Mouse (Mus musculus) E14TG2a.4 (cell line): ENCODE data around the gene Plin3.

Source experiments
- H3K27me3 ChIP-seq: 2 replicates; pipeline ENCODE4 v1.6.1; 2014; ENCODE audit warnings: low read length, control low read depth; ENCODE audit not compliant: insufficient read depth
- H3K36me3 ChIP-seq: 2 replicates; pipeline ENCODE4 v1.6.1; 2014; ENCODE audit warnings: low read length, control low read depth; ENCODE audit not compliant: insufficient read depth
- H3K4me1 ChIP-seq: replicated peaks from 2 replicates; pipeline ENCODE4 v1.6.1; 2014; ENCODE audit warnings: low read depth, low read length, control low read depth
- H3K4me3 ChIP-seq: replicated peaks from 2 replicates; pipeline ENCODE4 v1.5.1; 2014; ENCODE audit warnings: mild to moderate bottlenecking, low read length
- H3K9me3 ChIP-seq: 2 replicates; pipeline ENCODE4 v1.6.1; 2014; ENCODE audit warnings: low read length, control low read depth
- CTCF ChIP-seq: conservative IDR thresholded peaks from 2 replicates; pipeline ENCODE4 v1.5.1; 2014; ENCODE audit warnings: low read length
- NANOG ChIP-seq: IDR thresholded peaks from 2 replicates; pipeline ENCODE4 v1.6.1; 2014; ENCODE audit warnings: borderline replicate concordance, low read length, mixed read lengths
- POU5F1 ChIP-seq: IDR thresholded peaks from 2 replicates; pipeline ENCODE4 v1.6.1; 2014; ENCODE audit warnings: low read length, borderline replicate concordance

Gene Plin3

DNA sequence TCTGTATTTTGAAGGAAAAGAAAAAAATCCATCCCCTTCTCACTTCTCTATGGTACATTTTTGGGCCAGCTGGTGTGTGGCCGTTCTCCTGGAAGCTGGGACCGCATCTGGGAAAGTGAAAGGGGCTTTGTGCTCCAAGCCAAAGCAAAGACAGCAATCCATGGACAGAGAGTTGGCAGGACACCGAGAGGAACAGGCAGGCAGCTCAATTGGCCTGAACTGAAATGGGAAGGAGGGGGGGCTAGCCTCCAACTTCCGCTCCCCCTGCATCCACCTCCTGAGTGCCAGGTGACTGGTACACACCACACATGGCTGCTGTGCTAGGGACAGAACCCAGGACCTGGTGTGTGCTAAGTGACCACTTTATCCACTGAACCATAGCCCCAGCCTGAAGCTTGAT, 9.9 kb downstream of the Plin3 start:
- Histone ChIP-seq H3K4me1 (peaks cover 94% of the 10 kb centered on the region), H3K36me3 (peaks cover 94% of the 10 kb centered on the region), H3K27me3 (no peaks in the 10 kb centered on the region), H3K9me3 (no peaks in the 10 kb centered on the region), H3K4me3 (no peak overlapping the region)
- TF ChIP-seq POU5F1 (no peak), CTCF (no peak), NANOG (no peak)

DNA sequence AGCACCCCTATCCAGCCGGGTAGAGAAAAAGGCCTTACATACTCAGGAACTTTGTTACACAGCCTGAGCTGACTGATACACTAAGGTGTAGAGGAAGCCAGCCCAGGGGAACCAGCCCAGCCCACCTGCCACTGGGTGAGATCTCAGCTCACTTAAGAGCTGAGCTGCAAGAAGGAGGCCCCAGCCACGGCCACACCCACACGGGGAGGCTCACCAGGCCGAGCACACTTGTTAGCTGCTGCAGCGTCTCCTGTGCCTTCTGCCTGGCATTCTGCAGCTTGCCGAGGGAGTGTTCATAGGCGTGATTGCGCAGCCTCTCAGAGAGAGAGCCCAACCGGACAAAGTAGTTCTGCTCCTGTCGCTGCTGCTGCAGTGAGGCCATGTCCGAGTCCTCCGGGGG, 11.5 kb downstream of the Plin3 start:
- no peaks in the 10 kb centered on the region for H3K9me3 ChIP-seq
- H3K36me3 ChIP-seq = peaks cover 84% of the 10 kb centered on the region
- TF ChIP-seq NANOG (no peak), CTCF (no peak), POU5F1 (no peak)
- peak overlapping the region; percentile 55 for H3K4me3 ChIP-seq
- H3K4me1 ChIP-seq = peaks cover 92% of the 10 kb centered on the region
- no peaks in the 10 kb centered on the region for H3K27me3 ChIP-seq

- no peaks in the 10 kb centered on the region for H3K9me3 ChIP-seq
- TF ChIP-seq NANOG (no peak), POU5F1 (no peak), CTCF (no peak)
- no peaks in the 10 kb centered on the region for H3K27me3 ChIP-seq
- H3K4me3 ChIP-seq = peak overlapping the region; percentile 39
- H3K4me1 ChIP-seq = peaks cover 86% of the 10 kb centered on the region
- H3K36me3 ChIP-seq = peaks cover 68% of the 10 kb centered on the region
These were observed 13.1 kb downstream of the Plin3 start for GRCm38 (mm10) chr17:56279481-56280155.

GRCm38 (mm10) chr17:56278340-56278739, 14.3 kb downstream of the Plin3 start:
- TF ChIP-seq NANOG = no peak
- no peak for TF ChIP-seq POU5F1
- no peak for TF ChIP-seq CTCF
- H3K9me3 ChIP-seq = no peaks in the 10 kb centered on the region
- peaks cover 80% of the 10 kb centered on the region for H3K4me1 ChIP-seq
- H3K36me3 ChIP-seq = peaks cover 68% of the 10 kb centered on the region
- no peak overlapping the region for H3K4me3 ChIP-seq
- no peaks in the 10 kb centered on the region for H3K27me3 ChIP-seq

DNA sequence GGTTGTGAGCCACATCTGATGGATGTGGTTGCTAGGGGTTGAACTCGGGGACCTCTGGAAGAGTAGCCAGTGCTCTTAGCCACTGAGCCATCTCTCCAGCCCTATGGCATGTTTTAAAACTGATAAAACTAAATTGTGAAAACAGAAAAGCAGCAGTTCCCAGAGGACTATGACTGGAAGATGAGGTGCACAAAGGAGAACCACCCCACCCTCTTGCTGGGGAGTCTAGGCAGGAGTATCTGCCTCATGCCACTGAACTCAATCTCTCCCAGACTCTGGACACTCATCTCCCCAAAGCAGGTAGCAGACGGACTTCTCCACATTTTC, 15.1 kb downstream of the Plin3 start:
- H3K4me1 ChIP-seq = peaks cover 75% of the 10 kb centered on the region
- TF ChIP-seq NANOG = no peak
- H3K27me3 ChIP-seq = no peaks in the 10 kb centered on the region
- H3K4me3 ChIP-seq = peak overlapping the region; percentile 77; the same call in 1 of the 2 replicates
- no peaks in the 10 kb centered on the region for H3K9me3 ChIP-seq
- peaks cover 67% of the 10 kb centered on the region for H3K36me3 ChIP-seq

- Histone ChIP-seq H3K4me3 (peak within 1 kb of the TSS; percentile 77), H3K36me3 (peaks cover 68% of the 10 kb centered on the region), H3K27me3 (no peaks in the 10 kb centered on the region), H3K9me3 (no peaks in the 10 kb centered on the region), H3K4me1 (peaks cover 77% of the 10 kb centered on the region)
- no peak for TF ChIP-seq POU5F1
- TF ChIP-seq NANOG = no peak
- TF ChIP-seq CTCF = no peak
These were observed 15.8 kb downstream of the Plin3 start, which contains the start of gene Ticam1 for GRCm38 (mm10) chr17:56276643-56277566. Gene Ticam1 (minus strand): TSS chr17:56276786.

GRCm38 (mm10) chr17:56275842-56276480, 16.7 kb downstream of the Plin3 start:
- TF ChIP-seq CTCF (no peak), POU5F1 (no peak), NANOG (no peak)

DNA sequence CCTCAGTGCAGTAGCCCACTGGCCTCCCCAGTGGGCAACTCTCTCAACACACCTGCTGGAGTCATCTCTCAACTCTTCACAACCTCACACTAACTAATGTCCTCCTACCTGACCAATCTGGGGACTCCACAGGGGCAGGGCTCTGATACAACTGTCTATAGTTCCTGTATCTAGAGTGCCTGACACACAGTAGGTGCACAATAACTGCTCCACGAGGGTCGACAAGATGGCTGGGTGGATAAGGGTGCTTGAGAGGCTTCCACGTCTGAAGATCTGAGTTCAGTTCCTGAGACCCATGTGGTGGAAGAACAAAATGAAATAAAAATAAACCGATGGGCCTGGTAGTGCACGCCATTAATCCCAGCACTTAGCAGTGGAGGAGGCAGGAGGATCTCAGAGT, 18.7 kb downstream of the Plin3 start:
- no peaks in the 10 kb centered on the region for H3K9me3 ChIP-seq
- H3K36me3 ChIP-seq = peaks cover 60% of the 10 kb centered on the region
- peaks cover 69% of the 10 kb centered on the region for H3K4me1 ChIP-seq
- no peaks in the 10 kb centered on the region for H3K27me3 ChIP-seq
- H3K4me3 ChIP-seq = no peak overlapping the region
- TF ChIP-seq NANOG (no peak), CTCF (no peak), POU5F1 (no peak)

More at GRCm38 (mm10) chr17:56275842-56276480, 16.7 kb downstream of the Plin3 start:
- Histone ChIP-seq H3K9me3 (no peaks in the 10 kb centered on the region), H3K27me3 (no peaks in the 10 kb centered on the region), H3K4me3 (peak overlapping the region; percentile 77), H3K4me1 (peaks cover 70% of the 10 kb centered on the region), H3K36me3 (peaks cover 68% of the 10 kb centered on the region)
